In genomic region chr14:118749715-118750114, GRCm38 (mm10) we compare ENCODE assay signal across 11 mouse cellular contexts. TPM values are rescaled to one million over a fixed set of nuclear protein-coding genes. Genes with fewer than 3 reads are reported as not detected.
"Had no signal": no experiment of that assay in that cellular context is flagged by ENCODE, and none has a peak within 500 bp of the region (broad histone marks: within the 10 kb centered on the region; RNA-seq: fewer than 3 reads in every experiment).

No protein-coding gene starts in this region.

- H3K4me2 ChIP-seq: kidney, embryonic 15.5 days; neural tube, embryonic 15.5 days had no signal

- H3K9ac ChIP-seq: kidney, embryonic 15.5 days; neural tube, embryonic 15.5 days had no signal

- ATAC-seq: inflammation-experienced regulatory T-cells, adult 6 months had no signal

- H3K9me3 ChIP-seq: kidney, embryonic 15.5 days; limb, embryonic 10.5 days; neural tube, embryonic 15.5 days had no signal

- H3K36me3 ChIP-seq: kidney, embryonic 15.5 days; limb, embryonic 10.5 days; neural tube, embryonic 15.5 days had no signal

- DNase-seq: kidney, adult 18-20 months; lung, adult 18-20 months; right cerebral cortex, adult 18-20 months; right cerebral cortex, postnatal 25 days; thymus, postnatal 4 days had no signal

- H3K27ac ChIP-seq: kidney, embryonic 15.5 days; limb, embryonic 10.5 days; neural tube, embryonic 15.5 days had no signal

- H3K4me1 ChIP-seq: kidney, embryonic 15.5 days; neural tube, embryonic 15.5 days had no signal

- H3K27me3 ChIP-seq: kidney, embryonic 15.5 days; neural tube, embryonic 15.5 days had no signal

- H3K4me3 ChIP-seq: kidney, embryonic 15.5 days; left cerebral cortex, adult 2 months; limb, embryonic 10.5 days; myocyte; neural tube, embryonic 15.5 days had no signal

RNA-seq across cellular contexts. Expression of gene Cldn10, which starts 38.0 kb away (rescaled TPM):
- polyA plus RNA-seq: myocyte had no signal
